Mouse (Mus musculus): ENCODE data around the gene Alg10b.
"Not testable (repeated sequence)": the region's sequence is repeated elsewhere in the genome, so short reads cannot be mapped to it uniquely, and the experiment has no call there.

Alg10b gene

GRCm38 (mm10) chr15:90223969-90224750, at the start of gene Alg10b:
Alg10b (plus strand) TSS chr15:90224311.
- peak; percentile 93 for DNase-seq (ENCODE audit: extremely low spot score)

GRCm38 (mm10) chr15:90183108-90183507, 41.0 kb upstream of the Alg10b start:
- DNase-seq (ENCODE audit: extremely low spot score) = not testable (repeated sequence)

DNA sequence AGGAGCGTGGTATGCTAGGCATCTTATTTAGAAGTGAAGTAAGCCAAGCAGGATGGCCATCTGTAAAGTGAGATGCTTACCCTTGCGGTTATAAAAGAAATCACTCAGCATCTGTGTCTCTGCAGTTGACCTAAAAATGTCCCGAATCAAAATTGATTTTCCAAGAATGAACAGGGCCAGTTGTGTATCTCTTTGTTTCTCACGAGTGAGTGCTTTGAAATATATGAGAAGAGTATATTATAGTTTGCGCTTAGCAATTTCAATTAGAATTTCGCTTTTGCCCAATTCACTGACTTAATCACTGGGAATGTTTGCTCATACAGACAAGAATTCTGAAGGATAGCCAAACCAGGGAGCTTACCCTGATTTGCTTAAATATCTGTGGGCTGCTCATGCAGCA, 40.6 kb upstream of the Alg10b start:
- DNase-seq (ENCODE audit: extremely low spot score) = no peak

- no peak for DNase-seq (ENCODE audit: extremely low spot score)
Observed at GRCm38 (mm10) chr15:90184743-90185142, 39.4 kb upstream of the Alg10b start.

- no peak for DNase-seq (ENCODE audit: extremely low spot score)
Observed at GRCm38 (mm10) chr15:90189477-90189876, 34.6 kb upstream of the Alg10b start.

DNA sequence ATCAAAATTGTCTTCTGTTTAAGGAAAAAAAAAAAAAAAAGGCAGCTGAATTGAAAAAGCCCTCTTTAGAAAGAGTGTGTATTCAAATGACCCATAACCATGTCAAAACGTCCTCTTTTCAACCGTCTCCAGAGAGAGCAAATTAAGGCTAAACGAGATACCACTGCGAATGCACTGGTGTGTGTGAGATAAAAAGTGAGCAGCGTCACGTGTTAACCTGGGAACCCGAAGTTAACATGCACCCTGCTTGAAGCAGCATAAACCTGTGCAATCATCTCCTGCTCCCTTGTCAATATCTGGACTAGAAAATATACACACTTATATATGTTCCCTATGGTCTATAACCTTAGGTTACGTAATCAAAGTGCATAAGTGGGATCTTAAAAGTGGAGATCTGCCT, 10.2 kb upstream of the Alg10b start:
- DNase-seq (ENCODE audit: extremely low spot score) = no peak

DNA sequence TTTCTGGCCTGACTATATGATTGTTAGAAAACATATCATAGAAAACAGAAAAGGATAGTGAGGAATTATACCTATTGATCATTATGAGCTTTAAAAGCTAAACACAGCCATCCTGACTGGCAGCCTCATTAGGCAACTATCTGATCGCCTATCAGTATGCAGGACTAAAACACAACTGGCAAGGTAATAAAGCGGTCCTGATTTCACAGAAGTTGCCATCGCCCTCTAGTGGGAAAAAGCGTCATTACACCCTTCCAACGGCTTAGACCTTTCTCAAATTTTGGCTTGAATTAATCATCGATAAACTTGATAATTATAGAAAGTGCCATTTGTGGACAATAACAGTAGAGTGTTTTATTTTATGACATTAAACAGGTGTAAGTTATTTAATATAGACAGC, 9.2 kb upstream of the Alg10b start:
- DNase-seq (ENCODE audit: extremely low spot score) = peak; percentile 59

DNA sequence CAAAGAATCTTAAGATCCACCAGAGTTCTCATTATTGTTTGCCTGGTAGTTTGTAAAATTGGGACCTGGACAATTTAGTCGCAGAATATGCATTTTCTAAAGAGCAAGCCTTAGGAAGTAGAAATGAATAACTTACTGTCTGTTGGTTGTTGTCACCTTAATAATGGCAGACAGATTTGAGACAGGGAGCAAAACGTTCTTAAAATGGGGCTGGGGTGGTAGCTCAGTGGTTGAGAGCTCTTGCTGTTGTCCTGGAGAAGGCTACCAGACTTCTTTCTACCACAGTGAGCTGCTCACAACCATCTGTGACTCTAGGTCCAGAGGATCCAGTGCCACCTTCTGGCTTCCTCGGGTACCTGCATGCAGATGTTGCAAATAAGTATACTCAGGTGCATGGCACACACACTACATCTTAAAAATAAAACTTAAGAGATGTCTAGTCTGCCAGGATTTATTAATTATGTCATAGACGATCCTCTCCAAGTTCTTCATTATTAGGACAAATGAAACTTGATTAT, 1.0 kb downstream of the Alg10b start:
- DNase-seq (ENCODE audit: extremely low spot score) = peak; percentile 42

DNA sequence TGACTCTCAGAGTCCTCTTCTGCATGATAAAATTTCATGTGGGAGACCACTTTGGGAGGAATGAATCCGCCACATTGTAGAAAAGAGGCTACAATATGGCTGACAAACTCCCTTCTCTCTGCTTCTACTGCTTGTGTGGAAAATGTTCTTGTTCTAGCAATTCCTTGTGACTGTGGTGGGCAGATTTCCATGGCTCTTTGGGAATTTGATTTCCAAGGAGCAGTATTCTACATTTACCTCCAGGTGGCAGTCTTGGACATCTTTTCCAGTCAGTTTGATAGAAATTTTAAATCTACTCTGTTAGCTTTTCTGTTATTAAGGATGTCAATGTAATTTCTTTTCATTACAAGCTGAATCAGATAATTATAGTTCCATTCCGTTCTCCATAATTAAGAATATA, 13.5 kb downstream of the Alg10b start:
- DNase-seq (ENCODE audit: extremely low spot score) = peak; percentile 27

DNA sequence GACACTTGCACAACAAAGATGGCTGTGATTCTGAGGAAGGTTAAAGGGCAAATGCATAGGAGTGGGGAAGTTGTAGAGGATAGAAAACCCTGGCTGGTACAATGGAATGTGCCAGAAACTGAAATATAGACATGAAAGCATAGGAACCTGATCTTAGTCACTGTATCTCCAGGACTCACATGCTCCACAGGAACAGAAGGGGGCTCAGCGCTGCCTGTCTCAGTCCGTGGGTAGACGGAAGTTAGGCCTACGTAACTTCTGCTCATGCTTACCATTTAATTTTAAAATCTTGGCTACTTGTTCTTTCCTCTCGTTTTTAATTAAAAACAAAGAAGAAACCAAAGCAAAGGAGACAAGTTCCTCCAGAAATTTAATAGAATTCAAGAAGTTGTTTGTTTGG, 20.0 kb downstream of the Alg10b start:
- no peak for DNase-seq (ENCODE audit: extremely low spot score)

GRCm38 (mm10) chr15:90249694-90250093, 25.6 kb downstream of the Alg10b start:
- DNase-seq (ENCODE audit: extremely low spot score) = peak; percentile 31

GRCm38 (mm10) chr15:90282876-90283275, 58.8 kb downstream of the Alg10b start:
- no peak for DNase-seq (ENCODE audit: extremely low spot score)
